Mouse (Mus musculus): ENCODE results near the gene Hyal2.

Gene Hyal2

DNA sequence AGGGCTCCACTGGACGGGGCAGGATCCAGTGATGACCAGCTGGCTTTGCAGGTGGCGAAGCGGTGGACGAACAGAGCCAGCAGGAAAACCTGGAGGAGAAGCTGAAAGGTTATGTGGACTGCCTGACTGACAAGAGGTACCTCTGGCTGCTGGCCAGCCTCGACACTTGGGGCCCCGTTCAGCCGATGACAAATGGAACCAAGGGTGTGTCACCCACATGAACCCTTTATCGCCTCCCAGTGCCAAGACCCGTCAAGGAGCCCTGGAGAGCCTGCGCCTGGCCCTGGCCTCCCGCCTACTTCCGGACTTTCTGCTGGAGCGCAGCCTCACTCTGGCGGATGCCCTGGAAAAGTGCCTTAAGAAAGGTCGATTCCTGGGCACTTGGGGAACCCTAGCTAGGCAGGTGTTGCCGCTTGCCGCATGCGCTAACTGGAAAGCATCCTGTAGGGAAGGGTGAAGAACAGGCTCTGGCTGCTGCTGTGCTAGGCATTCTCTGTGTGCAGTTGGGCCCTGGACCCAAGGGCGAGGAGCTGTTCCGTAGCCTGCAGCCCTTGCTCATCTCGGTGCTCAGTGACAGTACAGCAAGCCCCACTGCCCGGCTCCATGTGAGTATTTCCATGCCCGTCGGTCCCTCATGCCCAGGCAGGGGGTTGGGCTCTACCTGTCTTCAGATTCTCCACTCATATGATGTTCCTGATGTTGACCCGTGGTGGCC is 22.5 kb downstream of the Hyal2 start:
- no peak for DNase-seq (ENCODE audit: low spot score)

DNA sequence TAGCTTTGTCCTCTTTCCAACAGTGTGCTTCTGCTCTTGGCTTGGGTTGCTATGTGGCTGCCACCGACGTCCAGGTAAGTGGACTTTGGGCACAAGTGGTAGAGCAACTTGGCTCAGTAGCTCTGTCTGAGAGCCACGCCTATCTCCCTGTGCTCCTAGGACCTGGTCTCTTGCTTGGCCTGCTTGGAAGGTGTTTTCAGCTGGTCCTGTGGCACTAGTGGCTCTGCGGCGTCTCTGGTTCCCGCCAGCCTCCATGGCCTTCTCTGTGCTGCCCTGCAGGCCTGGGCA is 23.0 kb downstream of the Hyal2 start:
- DNase-seq (ENCODE audit: low spot score), result no peak

DNA sequence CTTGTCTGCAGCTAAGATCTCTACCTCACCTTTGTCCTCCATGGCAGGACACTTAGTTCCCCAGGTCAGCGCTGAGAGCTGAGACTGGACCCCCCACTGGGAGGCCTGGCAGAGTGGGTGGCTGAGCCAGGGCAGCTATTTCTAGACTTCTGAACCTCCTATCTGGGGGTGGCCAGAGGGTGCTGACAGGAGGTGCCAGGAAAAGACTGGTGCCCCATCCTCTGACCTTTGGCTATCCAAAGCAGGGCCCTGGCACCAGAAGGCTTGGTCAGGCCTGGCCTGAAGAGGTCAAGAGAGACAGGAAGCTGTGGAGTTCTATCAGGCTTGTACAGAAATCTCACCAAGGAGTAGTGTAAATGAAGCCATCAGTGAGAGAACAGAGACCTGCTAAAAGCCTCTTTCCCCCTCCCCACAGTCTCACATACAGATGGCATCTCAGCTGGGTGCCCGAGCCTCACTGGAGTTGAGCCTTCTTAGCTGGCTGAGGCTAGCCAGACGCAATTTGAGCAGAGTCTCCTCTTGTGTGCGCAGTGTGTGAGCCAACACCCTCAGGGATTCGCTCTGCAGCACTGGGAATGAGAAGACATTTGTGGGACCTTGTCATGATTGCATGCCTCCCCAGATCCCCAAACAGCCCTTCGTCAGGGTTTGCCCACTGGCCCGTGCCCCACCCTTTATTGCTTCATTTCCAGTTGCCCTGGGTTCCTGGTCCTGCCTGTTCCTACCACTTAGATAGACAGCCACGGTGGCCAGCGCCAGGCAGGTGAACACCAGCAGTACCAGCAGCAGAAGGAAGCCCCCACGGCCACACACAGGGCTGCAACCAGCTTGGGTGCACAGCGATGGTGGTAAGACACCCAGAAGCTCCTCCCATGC is 25.6 kb downstream of the Hyal2 start:
- no peak for DNase-seq (ENCODE audit: low spot score)

DNA sequence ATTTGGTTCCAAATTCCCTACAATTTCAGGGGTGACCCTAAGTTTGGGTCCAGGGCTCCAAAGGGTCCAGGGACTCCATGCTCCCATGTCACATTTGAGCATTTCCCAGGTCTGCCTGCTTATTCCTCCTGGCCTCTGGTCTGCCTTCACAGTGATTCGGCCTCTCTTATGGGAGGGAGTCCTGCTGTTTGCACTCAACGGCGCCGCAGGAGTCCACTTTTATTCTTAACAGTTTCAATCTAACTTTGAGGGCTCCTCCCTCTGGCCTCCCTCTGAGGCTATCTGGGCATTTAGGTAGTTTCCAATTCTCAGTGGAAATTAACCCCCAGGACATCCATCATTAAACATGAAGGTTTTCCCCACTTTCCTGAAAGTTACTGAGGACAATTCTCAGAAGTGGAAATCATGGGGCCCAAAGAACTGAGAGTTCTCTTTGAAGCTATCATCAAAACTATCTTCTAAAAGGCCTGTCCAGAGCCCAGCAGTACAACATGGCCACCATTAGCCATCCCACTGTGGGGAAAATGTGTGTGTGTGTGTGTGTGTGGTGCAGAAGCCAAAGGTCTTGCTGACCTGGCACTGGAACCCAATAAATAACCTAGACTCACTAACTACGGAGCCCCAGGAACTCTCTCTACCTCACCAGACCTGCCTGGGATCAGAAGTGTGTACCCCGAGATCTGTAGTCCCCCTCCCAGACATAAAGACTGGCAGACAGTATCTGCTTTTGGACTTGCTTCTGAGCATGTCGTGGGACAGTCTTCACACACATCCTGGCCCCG is 26.7 kb downstream of the Hyal2 start:
- DNase-seq (ENCODE audit: low spot score), result no peak

DNA sequence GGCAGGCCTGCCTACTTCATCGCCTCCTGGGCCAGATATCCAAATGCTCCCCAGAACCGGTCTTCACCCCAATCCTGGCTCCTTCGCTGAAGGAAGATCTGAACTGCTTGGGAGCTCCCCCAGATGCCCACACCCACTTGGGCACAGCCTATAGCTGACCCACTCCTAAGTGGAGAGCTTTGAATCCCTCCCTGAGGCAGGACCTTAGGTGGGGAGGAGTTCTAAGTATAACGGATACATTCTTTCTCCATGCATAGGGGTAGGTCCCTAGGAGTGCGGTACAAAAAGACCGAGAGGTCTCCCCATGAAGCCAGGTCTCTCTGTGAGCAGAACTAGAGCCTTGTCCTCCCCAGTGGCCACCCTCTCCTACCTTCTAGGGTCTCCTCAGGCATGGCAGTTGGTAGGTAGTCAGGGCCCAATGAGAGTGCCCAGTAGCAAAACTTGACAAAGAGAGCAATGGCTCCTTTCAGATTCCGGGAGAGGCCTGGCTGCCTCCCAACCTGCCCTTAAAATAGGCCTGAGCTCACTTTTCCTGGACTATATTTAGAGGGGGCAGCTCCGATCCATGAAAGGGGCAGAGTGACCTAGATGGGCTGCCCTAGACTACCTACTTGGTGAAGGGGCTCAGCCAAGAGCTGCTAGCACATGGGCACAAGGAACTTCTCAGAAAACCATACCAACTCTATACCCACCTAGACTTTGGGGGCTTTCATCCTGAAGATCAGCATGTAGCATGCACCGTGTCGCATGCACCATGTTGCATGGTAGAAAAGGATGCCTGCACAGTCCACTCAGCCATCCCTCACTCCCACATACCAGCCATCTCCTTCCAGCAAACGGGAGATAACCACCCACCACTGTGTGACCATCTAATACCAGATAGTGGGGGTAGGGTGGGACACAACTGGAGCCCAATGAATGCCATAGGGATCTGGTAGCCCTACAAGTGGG is 29.1 kb downstream of the Hyal2 start:
- DNase-seq (ENCODE audit: low spot score), result no peak

DNA sequence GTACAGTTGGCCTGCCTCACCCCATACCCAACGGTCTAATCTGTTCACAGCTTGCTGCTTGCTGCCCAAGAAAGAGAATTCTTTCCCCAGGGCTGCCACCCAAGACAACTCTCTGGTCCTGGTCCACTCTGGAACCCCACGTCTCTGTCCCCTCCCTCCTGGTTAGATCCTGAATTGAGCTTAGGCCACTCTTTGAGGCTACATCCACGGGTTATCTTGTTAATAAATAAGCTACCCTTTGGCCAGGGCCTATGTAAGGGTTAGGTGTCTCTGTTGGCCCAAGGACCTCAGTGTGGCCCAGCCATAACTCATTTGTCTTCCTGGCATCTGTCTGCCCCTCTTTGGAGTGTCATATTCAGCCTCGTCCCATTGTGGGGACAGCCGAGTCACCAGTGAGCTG is 30.6 kb downstream of the Hyal2 start:
- DNase-seq (ENCODE audit: low spot score), result no peak

DNA sequence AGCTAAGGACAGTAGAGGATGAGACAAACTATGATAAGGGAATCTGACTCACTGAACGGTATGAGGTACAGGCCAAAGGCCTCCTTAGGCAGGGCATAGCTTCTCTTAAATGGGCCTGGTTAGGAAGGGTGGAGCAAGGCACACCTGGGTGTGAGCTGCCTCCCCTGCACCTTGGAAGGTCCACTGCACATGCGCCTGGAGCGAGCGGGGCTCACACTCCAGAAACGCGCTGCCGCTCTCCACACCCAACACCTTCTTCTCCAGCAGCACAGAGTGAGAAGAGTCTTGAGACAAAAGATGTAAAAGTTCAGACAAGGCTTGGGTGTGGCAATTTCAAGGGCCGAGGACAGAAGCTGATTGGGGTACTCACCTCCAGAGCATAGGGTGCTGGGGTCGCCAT is 31.7 kb downstream of the Hyal2 start:
- DNase-seq (ENCODE audit: low spot score), result no peak

DNA sequence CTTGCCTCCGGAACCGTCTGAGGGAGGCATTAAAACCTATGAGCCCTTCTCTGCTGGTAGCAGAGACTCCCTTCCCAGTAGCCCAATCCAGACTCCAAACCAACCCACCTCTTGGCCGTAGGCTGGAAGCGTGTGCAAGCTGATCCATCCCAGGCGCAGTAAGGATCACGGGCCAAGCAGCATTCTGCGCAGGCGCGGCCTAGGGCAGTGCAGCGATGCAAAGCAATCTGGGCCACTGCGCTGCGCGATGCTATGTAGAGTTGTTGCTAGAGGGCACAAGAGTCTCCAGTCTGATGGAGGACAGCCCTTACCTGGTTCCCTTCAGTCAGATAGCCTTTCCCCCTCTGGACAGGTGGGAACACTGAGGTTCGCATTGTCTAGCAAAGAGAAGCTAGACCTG is 32.1 kb downstream of the Hyal2 start:
- no peak for DNase-seq (ENCODE audit: low spot score)

DNA sequence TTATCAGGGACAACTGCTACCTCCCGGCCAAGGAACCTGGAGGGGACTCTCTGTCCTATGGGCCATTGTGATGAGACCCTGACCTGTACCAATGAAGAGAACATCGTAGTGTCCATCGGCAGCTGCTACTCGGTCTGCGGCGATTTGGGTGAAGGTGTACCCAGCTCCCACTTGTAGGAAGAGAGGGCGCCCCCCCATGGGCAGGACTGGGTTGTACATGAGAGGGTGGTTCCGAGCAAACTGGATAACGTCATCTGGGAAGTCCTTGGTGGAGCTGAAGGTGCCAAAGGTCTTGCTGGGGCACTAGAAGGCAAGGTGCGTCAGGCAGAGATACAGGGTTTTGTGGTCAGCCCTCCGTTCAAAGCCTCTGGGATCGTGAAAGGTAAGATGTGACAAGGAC is 33.0 kb downstream of the Hyal2 start:
- peak; percentile 66 for DNase-seq (ENCODE audit: low spot score)

DNA sequence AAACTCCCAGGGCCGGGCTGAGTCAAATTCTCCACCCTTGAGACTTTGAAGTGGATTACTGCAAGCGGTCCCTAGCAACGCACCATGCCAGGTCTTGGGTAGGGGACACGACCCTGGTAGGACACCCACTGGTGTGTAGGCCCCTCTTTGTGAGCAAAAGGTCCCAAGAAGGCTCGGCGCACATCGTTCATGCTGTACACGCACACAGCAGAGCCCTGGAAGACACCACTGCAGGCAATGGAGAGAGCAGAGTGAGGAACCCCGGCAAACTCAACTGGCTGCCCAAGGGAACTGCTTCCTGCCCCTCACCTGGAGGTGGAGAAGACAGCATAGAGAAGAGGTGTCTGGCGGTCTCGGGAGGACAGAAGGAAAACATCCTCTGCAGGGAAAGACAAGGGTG is 33.5 kb downstream of the Hyal2 start:
- no peak for DNase-seq (ENCODE audit: low spot score)

DNA sequence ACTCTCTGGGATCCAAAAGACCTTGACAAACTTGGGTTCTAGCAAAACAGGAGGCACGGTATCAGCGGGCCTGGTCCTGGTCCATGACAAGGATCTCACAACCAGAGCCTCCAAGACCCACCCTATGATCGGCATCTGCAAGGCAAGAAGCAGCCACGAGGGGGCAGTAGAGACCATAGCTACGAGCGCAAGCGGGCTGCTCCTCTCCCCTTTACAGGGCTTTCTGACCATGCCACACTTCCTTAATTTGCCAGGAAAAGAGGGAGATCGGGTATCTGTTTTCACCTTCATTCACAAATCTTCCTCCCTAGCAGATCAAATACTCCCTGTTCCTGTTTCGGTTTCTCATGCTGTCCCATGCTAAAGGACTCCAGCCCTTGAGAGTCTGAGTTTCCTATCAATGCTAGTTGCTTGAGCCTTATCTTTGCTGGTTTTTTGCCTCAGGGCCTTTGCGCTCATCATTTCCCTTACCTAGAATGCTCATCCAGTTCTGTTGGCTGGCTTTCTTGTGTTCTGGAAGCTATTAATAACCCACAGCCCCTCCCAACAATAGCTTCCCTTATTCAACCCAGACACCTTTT is 34.4 kb downstream of the Hyal2 start:
- peak; percentile 97 for DNase-seq (ENCODE audit: low spot score)

DNA sequence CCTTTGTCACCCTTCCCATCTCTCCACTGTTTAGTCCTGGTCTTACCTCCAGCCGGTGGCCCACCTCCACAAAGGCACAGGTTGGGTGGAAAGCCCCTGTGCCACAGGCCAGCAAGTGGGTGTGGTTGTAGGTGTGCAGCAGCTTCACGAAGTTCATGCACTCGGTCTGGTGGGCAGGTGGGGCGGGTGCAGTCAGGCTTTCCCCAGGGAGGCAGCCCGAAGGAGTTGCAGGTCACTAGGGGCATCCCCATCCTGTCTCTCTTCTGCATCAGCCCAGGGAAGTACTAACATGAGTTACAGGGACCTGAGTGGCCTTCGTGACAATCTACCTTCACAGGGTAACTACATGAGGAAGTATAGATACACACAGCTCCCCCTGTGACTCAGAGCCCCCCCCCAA is 35.5 kb downstream of the Hyal2 start:
- no peak for DNase-seq (ENCODE audit: low spot score)

DNA sequence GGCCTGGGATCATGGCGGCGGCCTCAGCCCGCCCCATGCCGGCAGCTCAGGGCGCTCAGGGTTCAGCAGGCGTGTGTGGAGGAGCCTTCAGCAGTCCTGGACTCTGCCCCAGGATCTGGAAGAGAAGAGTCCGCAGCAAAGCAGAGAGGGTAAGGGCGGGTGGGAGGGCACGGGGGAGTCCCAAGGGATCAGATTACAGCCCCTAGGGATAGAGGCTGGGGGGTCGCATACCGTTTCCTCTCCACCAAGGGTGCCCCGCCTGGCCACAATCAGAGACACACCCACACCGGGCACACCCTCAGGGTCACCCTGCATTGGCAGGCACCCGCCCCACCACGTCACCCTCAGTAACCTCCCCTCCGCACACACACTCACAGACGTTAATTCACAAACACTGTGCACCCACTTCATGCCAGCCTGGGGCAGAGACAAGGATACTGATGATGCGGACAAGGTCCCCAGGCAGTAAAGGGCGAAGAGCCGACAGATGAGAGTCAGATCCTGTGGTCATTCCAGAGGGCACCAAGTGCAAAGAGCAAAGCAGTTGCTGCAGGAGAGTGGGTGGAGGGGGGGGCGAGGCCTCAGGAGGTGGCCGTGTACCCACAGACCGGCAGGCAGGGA is 37.4 kb downstream of the Hyal2 start:
- no peak for DNase-seq (ENCODE audit: low spot score)

DNA sequence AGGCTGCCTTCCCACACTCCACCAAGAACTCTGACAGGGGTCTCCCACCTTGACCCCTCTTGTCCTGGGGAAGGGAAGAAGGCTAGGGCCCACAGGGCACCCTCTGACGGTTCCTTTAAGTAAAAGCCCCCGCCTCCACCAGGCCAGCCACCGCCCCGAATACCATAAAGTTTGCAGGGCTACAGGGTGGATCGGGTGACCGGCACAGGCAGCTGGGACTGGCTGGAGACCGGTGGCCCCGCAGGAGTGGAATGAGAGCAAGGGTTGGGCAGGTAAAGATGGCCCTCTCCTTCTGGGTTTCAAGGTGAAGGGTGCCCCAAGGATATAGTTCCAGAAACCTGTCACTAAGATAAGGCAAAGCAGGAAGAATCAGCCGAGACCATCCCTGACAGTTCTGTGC is 38.8 kb downstream of the Hyal2 start:
- DNase-seq (ENCODE audit: low spot score), result no peak

DNA sequence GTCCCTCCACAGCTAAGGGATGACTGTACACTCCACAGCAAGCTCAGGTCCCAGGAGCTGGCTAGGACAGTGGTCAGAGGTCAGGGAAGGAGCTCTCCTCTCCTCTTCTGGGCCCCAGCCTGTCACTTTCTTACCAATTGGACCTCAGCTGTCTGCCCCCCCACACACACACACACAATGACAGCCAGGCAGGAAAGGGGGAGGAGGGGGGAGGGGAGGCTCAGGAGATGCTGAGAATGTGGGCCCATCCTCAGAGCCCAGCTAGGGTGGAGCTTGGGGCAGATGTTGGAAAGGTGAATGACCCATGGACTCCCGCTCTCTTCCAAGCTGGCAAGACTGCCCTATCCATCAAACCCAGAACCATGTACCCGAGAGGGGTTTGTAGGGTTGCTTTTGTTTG is 39.3 kb downstream of the Hyal2 start:
- DNase-seq (ENCODE audit: low spot score), result no peak

DNA sequence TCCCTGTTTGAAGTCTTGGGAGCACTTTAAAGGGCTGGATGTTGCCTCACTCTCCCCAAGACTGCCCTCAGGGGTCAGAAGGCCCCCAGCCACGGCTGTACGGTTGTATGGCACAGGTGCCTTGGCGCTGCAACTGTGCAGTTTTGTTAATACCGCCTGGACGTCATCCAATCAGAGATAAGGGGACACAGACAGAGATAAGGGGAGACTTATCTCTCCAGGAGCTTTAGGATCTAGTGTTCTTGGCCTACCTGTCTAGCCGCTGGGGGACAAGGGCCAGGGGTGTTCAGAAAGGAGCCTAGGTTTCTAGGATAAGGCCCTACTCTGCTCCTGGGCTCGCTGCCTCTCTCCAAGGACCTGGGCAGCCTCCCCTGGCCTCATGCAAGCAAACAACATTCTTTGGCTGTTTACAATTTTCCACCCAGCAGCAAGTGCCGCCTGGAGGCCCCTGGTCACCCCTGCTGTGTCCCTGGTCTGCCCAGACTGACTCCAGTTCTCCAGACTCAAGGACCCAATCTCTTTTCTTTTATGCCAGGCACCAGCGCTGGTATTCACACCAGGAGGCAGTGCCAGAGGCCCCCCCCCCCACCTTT is 40.0 kb downstream of the Hyal2 start:
- no peak for DNase-seq (ENCODE audit: low spot score)

DNA sequence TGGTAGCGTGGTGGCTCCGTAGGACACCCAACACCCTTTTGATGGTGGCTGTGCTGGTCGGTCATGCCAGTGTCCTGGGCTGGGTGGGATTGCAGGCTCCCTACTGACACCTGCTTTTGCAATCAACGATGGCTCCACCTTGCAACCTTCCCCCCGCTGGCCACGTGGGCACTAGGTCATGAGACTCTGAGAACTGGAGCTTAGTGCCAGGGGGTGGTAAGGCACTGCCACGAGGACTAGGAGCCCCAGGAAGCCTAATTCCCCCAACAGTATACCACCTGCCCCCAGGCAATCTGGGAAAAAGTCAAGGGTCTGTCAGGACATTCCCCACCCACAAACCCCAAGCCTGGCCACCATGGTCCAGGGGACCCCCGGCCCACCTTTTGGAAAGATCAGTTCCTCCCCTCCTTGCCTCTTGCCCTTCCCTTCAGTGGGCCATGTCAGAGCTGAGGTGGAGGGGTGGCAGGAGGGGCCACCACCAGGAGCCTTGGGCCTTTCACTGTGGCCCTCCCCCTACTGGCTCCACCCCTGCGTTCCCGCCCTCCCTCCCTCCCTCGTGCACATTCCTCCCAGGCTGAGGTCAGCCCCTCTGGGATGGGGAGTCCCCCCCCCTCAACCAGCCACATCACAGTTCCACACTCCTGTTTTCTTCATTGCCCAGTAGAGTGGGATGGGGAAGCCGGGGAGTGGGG is 41.1 kb downstream of the Hyal2 start, which contains the start of gene Sema3b:
Sema3b (minus strand) TSS at position 489 of the 692 bp plus-strand sequence.
- no peak for DNase-seq (ENCODE audit: low spot score)

DNA sequence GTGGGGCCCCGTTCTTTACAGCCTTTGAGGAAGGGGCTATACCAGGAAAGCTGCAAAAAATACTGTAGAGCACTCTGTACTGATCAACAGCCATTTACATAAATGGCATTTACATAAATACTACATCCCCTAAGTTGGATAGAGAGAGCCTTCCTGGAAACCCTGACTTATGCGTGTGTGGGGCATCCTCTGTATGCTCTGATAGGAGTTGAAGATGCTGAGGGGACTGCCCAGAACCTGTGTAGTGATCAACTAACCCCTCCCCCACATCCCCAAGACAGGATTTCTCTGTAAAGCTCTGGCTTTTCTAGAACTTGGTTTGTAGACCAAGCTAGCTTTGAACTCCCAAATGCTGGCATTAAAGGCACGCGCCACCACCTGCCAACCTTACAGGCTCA is 41.7 kb downstream of the Hyal2 start:
- no peak for DNase-seq (ENCODE audit: low spot score)

DNA sequence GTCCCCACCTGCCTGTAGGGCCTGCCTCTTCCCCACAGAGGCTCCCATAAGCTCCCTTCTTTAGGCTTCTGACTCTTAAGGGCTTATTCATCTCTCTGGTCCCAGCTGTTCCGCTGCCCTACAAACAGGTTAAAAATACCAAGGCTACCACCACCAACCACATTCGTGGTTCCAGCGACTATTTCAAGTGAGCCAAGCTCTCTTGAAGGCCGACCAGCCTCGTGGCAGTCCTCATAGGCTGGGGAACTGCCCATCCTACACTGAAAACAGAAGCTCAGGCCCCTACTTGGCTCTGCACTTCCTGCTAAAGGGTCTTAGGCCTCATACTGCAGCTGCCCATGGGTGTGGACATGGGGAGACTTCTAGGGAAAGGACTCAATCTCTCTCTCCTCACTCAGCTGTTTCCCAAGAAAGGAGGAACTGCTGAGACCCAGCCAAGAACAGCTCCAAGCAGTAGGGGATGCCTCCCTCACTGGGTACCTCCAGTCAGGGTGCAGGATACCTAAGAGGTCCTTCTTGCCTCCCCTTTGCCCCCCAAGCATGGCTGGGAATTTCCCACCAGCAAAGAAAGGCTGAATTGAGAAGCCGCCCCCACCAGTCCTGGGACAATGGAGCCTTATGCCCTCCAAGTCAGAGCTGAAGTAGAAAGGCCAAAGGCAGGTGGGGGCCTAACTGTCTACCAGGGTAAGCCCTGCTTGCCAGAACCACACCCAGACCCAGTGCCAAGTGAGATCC is 43.9 kb downstream of the Hyal2 start:
- no peak for DNase-seq (ENCODE audit: low spot score)
